Mouse (Mus musculus) liver, embryonic 14.5 days (tissue): ENCODE data around the gene Frmd4a. TPM values are rescaled to one million over a fixed set of nuclear protein-coding genes. Genes with fewer than 3 reads are reported as not detected.

Source experiments
- ATAC-seq: fragments of 200-750 bp; cut with Nextera tagmentation; 2 replicates; pipeline ENCODE4 v1.8.0; 2017; ENCODE audit warnings: moderate number of reproducible peaks, mild to moderate bottlenecking, moderate library complexity; ENCODE audit not compliant: insufficient read depth
- DNase-seq, 3 experiments: peaks; one replicate each; pipeline ENCODE4 v3.0.0-alpha.2; 2012 to 2013; ENCODE audit warnings: low read depth in 3 of 3, low spot score in 3 of 3
- H3K27ac ChIP-seq: fragments of 300-500 bp; sonication (generic); 2 replicates; pipeline ENCODE4 v1.5.1; 2014; ENCODE audit warnings: moderate library complexity, mild to moderate bottlenecking, control low read depth, inconsistent platforms
- H3K27me3 ChIP-seq: fragments of 300-500 bp; sonication (generic); 2 replicates; pipeline ENCODE4 v1.6.1; 2014; ENCODE audit warnings: mild to moderate bottlenecking, low read length, moderate library complexity; ENCODE audit not compliant: control insufficient read depth, insufficient read depth
- H3K36me3 ChIP-seq: fragments of 300-500 bp; sonication (generic); replicated peaks from 2 replicates; pipeline ENCODE4 v1.6.1; 2014; ENCODE audit warnings: low read depth; ENCODE audit not compliant: control insufficient read depth, insufficient read depth
- H3K4me1 ChIP-seq, 2 experiments: fragments of 200-500 bp in 1 of 2; fragments of 300-500 bp in 1 of 2; sonication (generic) in 1 of 2; replicated peaks; 2 replicates each; pipeline ENCODE4 v1.6.1; 2012 to 2014; ENCODE audit warnings: antibody characterized with exemption in 1 of 2, inconsistent platforms in 1 of 2, low read length in 1 of 2; ENCODE audit not compliant: control insufficient read depth in 2 of 2, insufficient read depth in 2 of 2
- H3K4me2 ChIP-seq: fragments of 300-500 bp; sonication (generic); 2 replicates; pipeline ENCODE4 v1.6.1; 2014; ENCODE audit warnings: low read depth, mild to moderate bottlenecking, control low read depth, moderate library complexity
- H3K4me3 ChIP-seq, 2 experiments: fragments of 200-500 bp in 1 of 2; fragments of 300-500 bp in 1 of 2; sonication (generic) in 1 of 2; 2 replicates each; pipeline ENCODE4 v1.5.1; 2012 to 2014; ENCODE audit warnings: low read depth in 2 of 2, low read length in 2 of 2, mild to moderate bottlenecking in 2 of 2, control low read depth in 1 of 2, inconsistent platforms in 1 of 2, moderate library complexity in 1 of 2; ENCODE audit not compliant: insufficient read depth in 1 of 2
- H3K9ac ChIP-seq: fragments of 300-500 bp; sonication (generic); replicated peaks from 2 replicates; pipeline ENCODE4 v1.6.1; 2014; ENCODE audit warnings: mild to moderate bottlenecking, control low read depth, moderate library complexity
- H3K9me3 ChIP-seq: fragments of 300-500 bp; sonication (generic); 2 replicates; pipeline ENCODE4 v1.6.1; 2016; ENCODE audit warnings: low read length, mixed read lengths; ENCODE audit not compliant: control insufficient read depth
- CTCF ChIP-seq: IDR thresholded peaks from 2 replicates; pipeline ENCODE4 v1.5.1; 2016; ENCODE audit warnings: antibody characterized with exemption, low read depth, control low read depth
- EP300 ChIP-seq: IDR thresholded peaks from 2 replicates; pipeline ENCODE4 v1.6.1; 2016; ENCODE audit warnings: antibody characterized with exemption, low read depth
- WGBS: fragments of 180-500 bp; shearing (Covaris S2); extraction: QIAGEN DNeasy Blood & Tissue Kit; methylation state at CpG from one replicate; pipeline ENCODE4 v1.1.7; 2014; ENCODE audit not compliant: insufficient replicate concordance; 5-methylcytosine and 5-hydroxymethylcytosine counted together
- polyA plus RNA-seq, 2 experiments: library from polyadenylated mRNA; depleted of rRNA in 1 of 2; stranded (reverse) in 1 of 2; unstranded in 1 of 2; fragments of >200 nt; fragmentation: Nextera tagmentation in 1 of 2; extraction: Ambion mirVana in 1 of 2; gene quantifications; 2 replicates each; pipeline versions ENCODE4 v1.2.1 to v1.2.3; 2012 to 2014

Frmd4a gene
- polyA plus RNA-seq, 2 experiments, result 11.0 to 11.2 TPM

- Histone ChIP-seq H3K36me3 (no peaks in the 10 kb centered on the region), H3K27ac (no peak overlapping the region), H3K9ac (no peak overlapping the region), H3K4me2 (no peak overlapping the region), H3K4me1 (no peaks in the 10 kb centered on the region), H3K4me3 (no peak overlapping the region), H3K27me3 (no peaks in the 10 kb centered on the region), H3K9me3 (no peaks in the 10 kb centered on the region)
- WGBS, result 21% methylated on average over 19 of the region's 19 CpGs
- ATAC-seq, result no peak
- no peak for TF ChIP-seq EP300
- no peak for TF ChIP-seq CTCF
- DNase-seq, result no peak
Observed at GRCm38 (mm10) chr2:4298325-4299215, 281.1 kb downstream of the Frmd4a start.

GRCm38 (mm10) chr2:4299593-4299992 lies 282.1 kb downstream of the Frmd4a start:
- Histone ChIP-seq H3K9ac (no peak overlapping the region), H3K4me3 (no peak overlapping the region), H3K27ac (no peak overlapping the region), H3K4me2 (no peak overlapping the region), H3K4me1 (no peaks in the 10 kb centered on the region), H3K9me3 (no peaks in the 10 kb centered on the region), H3K36me3 (no peaks in the 10 kb centered on the region), H3K27me3 (no peaks in the 10 kb centered on the region)
- ATAC-seq (no peak), DNase-seq (no peak)
- no peak for TF ChIP-seq EP300
- TF ChIP-seq CTCF, result no peak
- WGBS, result 55% methylated on average over 12 of the region's 12 CpGs

- H3K9me3 ChIP-seq, result no peaks in the 10 kb centered on the region
- ATAC-seq (no peak), DNase-seq (no peak)
- peak overlapping the region in 1 of 2 experiments; percentile 23; a peak in 1 of 4 replicates for H3K4me3 ChIP-seq
- H3K9ac ChIP-seq, result no peak overlapping the region
- no peaks in the 10 kb centered on the region for H3K36me3 ChIP-seq
- whole genome bisulfite sequencing, result 26% methylated on average over 13 of the region's 13 CpGs
- no peaks in the 10 kb centered on the region for H3K4me1 ChIP-seq
- no peaks in the 10 kb centered on the region for H3K27me3 ChIP-seq
- peak overlapping the region; percentile 15; the same call in 1 of the 2 replicates for H3K4me2 ChIP-seq
- TF ChIP-seq CTCF (no peak), EP300 (no peak)
- no peak overlapping the region for H3K27ac ChIP-seq
Observed at GRCm38 (mm10) chr2:4300383-4300811, 282.9 kb downstream of the Frmd4a start.

- WGBS, result 11% methylated on average over 8 of the region's 8 CpGs
- no peaks in the 10 kb centered on the region for H3K9me3 ChIP-seq
- no peak overlapping the region for H3K27ac ChIP-seq
- no peaks in the 10 kb centered on the region for H3K4me1 ChIP-seq
- DNase-seq, result no peak
- H3K4me3 ChIP-seq, result peak overlapping the region in 1 of 2 experiments; percentile 23; a peak in 2 of 4 replicates
- no peak overlapping the region for H3K9ac ChIP-seq
- H3K27me3 ChIP-seq, result no peaks in the 10 kb centered on the region
- peak overlapping the region; percentile 15; the same call in 1 of the 2 replicates for H3K4me2 ChIP-seq
- TF ChIP-seq EP300 (no peak), CTCF (no peak)
- no peak for ATAC-seq
- no peaks in the 10 kb centered on the region for H3K36me3 ChIP-seq
Observed at GRCm38 (mm10) chr2:4300816-4301215, 283.3 kb downstream of the Frmd4a start.

- WGBS, result 16% methylated on average over 5 of the region's 6 CpGs
- Histone ChIP-seq H3K36me3 (no peaks in the 10 kb centered on the region), H3K4me3 (no peak overlapping the region), H3K27me3 (no peaks in the 10 kb centered on the region), H3K9me3 (no peaks in the 10 kb centered on the region), H3K27ac (no peak overlapping the region), H3K4me1 (no peaks in the 10 kb centered on the region), H3K4me2 (no peak overlapping the region), H3K9ac (no peak overlapping the region)
- DNase-seq (no peak), ATAC-seq (no peak)
- TF ChIP-seq CTCF (no peak), EP300 (no peak)
Observed at GRCm38 (mm10) chr2:4301256-4301655, 283.7 kb downstream of the Frmd4a start.
